Mouse (Mus musculus): ENCODE measurements around the gene Cabp1. TPM values are rescaled to one million over a fixed set of nuclear protein-coding genes. Genes with fewer than 3 reads are reported as not detected.

Cabp1 gene
- total and polyA plus RNA-seq, 2 experiments from 2014 or later, result 20.9 to 21.4 TPM

GRCm38 (mm10) chr5:115234519-115234918, 40.3 kb upstream of the Cabp1 start:
- H3K4me1 ChIP-seq (ENCODE audit: insufficient read depth, low read length), result no peaks in the 10 kb centered on the region
- H3K4me3 ChIP-seq (ENCODE audit: low read length), result no peak overlapping the region
- no peak for ATAC-seq
- H3K36me3 ChIP-seq (ENCODE audit: insufficient read depth, low read length), result no peaks in the 10 kb centered on the region
- WGBS, result 56% methylated on average over 6 of the region's 6 CpGs
- H3K9me3 ChIP-seq (ENCODE audit: low read length), result no peaks in the 10 kb centered on the region
- no peak for TF ChIP-seq CTCF (IDR thresholded peaks at IDR 0.05; ENCODE audit: low read depth)
- no peak overlapping the region for H3K9ac ChIP-seq (replicated peaks; ENCODE audit: low read length)
- H3K27ac ChIP-seq, result no peak overlapping the region
- DNase-seq (ENCODE audit: low spot score), result no peak
- no peaks in the 10 kb centered on the region for H3K27me3 ChIP-seq (ENCODE audit: insufficient read depth, low read length)
- H3K4me2 ChIP-seq (ENCODE audit: low read depth, low read length), result no peak overlapping the region

GRCm38 (mm10) chr5:115233031-115233780, 39.0 kb upstream of the Cabp1 start:
- 94% methylated on average over 14 of the region's 14 CpGs for WGBS
- no peak for ATAC-seq

GRCm38 (mm10) chr5:115232516-115232915, 38.3 kb upstream of the Cabp1 start:
- Histone ChIP-seq H3K27ac (no peak overlapping the region), H3K4me2 (ENCODE audit: low read depth, low read length) (no peak overlapping the region), H3K9me3 (ENCODE audit: low read length) (no peaks in the 10 kb centered on the region), H3K4me3 (ENCODE audit: low read length) (no peak overlapping the region), H3K27me3 (ENCODE audit: insufficient read depth, low read length) (no peaks in the 10 kb centered on the region), H3K36me3 (ENCODE audit: insufficient read depth, low read length) (no peaks in the 10 kb centered on the region), H3K4me1 (ENCODE audit: insufficient read depth, low read length) (no peaks in the 10 kb centered on the region), H3K9ac (replicated peaks; ENCODE audit: low read length) (no peak overlapping the region)
- ATAC-seq (no peak), DNase-seq (ENCODE audit: low spot score) (no peak)
- 75% methylated on average over 6 of the region's 6 CpGs for WGBS
- no peak for TF ChIP-seq CTCF (IDR thresholded peaks at IDR 0.05; ENCODE audit: low read depth)

More at GRCm38 (mm10) chr5:115233031-115233780, 39.0 kb upstream of the Cabp1 start:
- no peaks in the 10 kb centered on the region for H3K27me3 ChIP-seq (ENCODE audit: insufficient read depth, low read length)
- TF ChIP-seq CTCF (IDR thresholded peaks at IDR 0.05; ENCODE audit: low read depth), result no peak
- H3K4me2 ChIP-seq (ENCODE audit: low read depth, low read length), result no peak overlapping the region
- no peak overlapping the region for H3K9ac ChIP-seq (replicated peaks; ENCODE audit: low read length)
- H3K36me3 ChIP-seq (ENCODE audit: insufficient read depth, low read length), result no peaks in the 10 kb centered on the region
- no peaks in the 10 kb centered on the region for H3K4me1 ChIP-seq (ENCODE audit: insufficient read depth, low read length)
- H3K27ac ChIP-seq, result no peak overlapping the region
- no peak for DNase-seq (ENCODE audit: low spot score)
- no peak overlapping the region for H3K4me3 ChIP-seq (ENCODE audit: low read length)
- no peaks in the 10 kb centered on the region for H3K9me3 ChIP-seq (ENCODE audit: low read length)

GRCm38 (mm10) chr5:115231552-115232120, 37.5 kb upstream of the Cabp1 start:
- TF ChIP-seq CTCF (IDR thresholded peaks at IDR 0.05; ENCODE audit: low read depth), result no peak
- DNase-seq (ENCODE audit: low spot score), result peak; percentile 31
- no peak overlapping the region for H3K9ac ChIP-seq (replicated peaks; ENCODE audit: low read length)
- 30% methylated on average over 16 of the region's 16 CpGs for WGBS
- no peak overlapping the region for H3K4me3 ChIP-seq (ENCODE audit: low read length)
- H3K4me1 ChIP-seq (ENCODE audit: insufficient read depth, low read length), result no peaks in the 10 kb centered on the region
- 0 out of 2 replicates have a peak overlapping the region, but pooled peaks have one; percentile 3 for H3K4me2 ChIP-seq (ENCODE audit: low read depth, low read length)
- H3K36me3 ChIP-seq (ENCODE audit: insufficient read depth, low read length), result no peaks in the 10 kb centered on the region
- no peak for ATAC-seq
- no peaks in the 10 kb centered on the region for H3K9me3 ChIP-seq (ENCODE audit: low read length)
- H3K27ac ChIP-seq, result no peak overlapping the region
- no peaks in the 10 kb centered on the region for H3K27me3 ChIP-seq (ENCODE audit: insufficient read depth, low read length)

GRCm38 (mm10) chr5:115230830-115231551, 36.8 kb upstream of the Cabp1 start:
- no peaks in the 10 kb centered on the region for H3K4me1 ChIP-seq (ENCODE audit: insufficient read depth, low read length)
- H3K4me2 ChIP-seq (ENCODE audit: low read depth, low read length), result no peak overlapping the region
- no peaks in the 10 kb centered on the region for H3K27me3 ChIP-seq (ENCODE audit: insufficient read depth, low read length)
- DNase-seq (ENCODE audit: low spot score), result no peak
- H3K27ac ChIP-seq, result no peak overlapping the region
- no peak overlapping the region for H3K4me3 ChIP-seq (ENCODE audit: low read length)
- H3K36me3 ChIP-seq (ENCODE audit: insufficient read depth, low read length), result no peaks in the 10 kb centered on the region
- whole genome bisulfite sequencing, result 52% methylated on average over 15 of the region's 15 CpGs
- no peak for ATAC-seq
- H3K9ac ChIP-seq (replicated peaks; ENCODE audit: low read length), result no peak overlapping the region
- TF ChIP-seq CTCF (IDR thresholded peaks at IDR 0.05; ENCODE audit: low read depth), result no peak
- no peaks in the 10 kb centered on the region for H3K9me3 ChIP-seq (ENCODE audit: low read length)

GRCm38 (mm10) chr5:115222485-115222884, 28.3 kb upstream of the Cabp1 start:
- DNase-seq (ENCODE audit: low spot score), result no peak
- H3K4me3 ChIP-seq (ENCODE audit: low read length), result no peak overlapping the region
- 78% methylated on average over 3 of the region's 3 CpGs for WGBS
- H3K27me3 ChIP-seq (ENCODE audit: insufficient read depth, low read length), result no peaks in the 10 kb centered on the region
- no peak overlapping the region for H3K4me2 ChIP-seq (ENCODE audit: low read depth, low read length)
- H3K4me1 ChIP-seq (ENCODE audit: insufficient read depth, low read length), result peaks cover 4% of the 10 kb centered on the region; the same call in 1 of the 2 replicates
- no peak overlapping the region for H3K9ac ChIP-seq (replicated peaks; ENCODE audit: low read length)
- H3K27ac ChIP-seq, result no peak overlapping the region
- no peak for ATAC-seq
- no peaks in the 10 kb centered on the region for H3K9me3 ChIP-seq (ENCODE audit: low read length)
- no peaks in the 10 kb centered on the region for H3K36me3 ChIP-seq (ENCODE audit: insufficient read depth, low read length)
- TF ChIP-seq CTCF (IDR thresholded peaks at IDR 0.05; ENCODE audit: low read depth), result peak; percentile 48

Measured in hindbrain, postnatal 0 days (tissue).